Mouse (Mus musculus) forebrain, embryonic 14.5 days (tissue): ENCODE data around the gene Fat3. TPM values are rescaled to one million over a fixed set of nuclear protein-coding genes. Genes with fewer than 3 reads are reported as not detected.
A peak's percentile ranks its signal among the peaks of the same experiment; 100 is the strongest.

ENCODE experiments used
- ATAC-seq: fragments of 200-750 bp; cut with Nextera tagmentation; 2 replicates; pipeline ENCODE4 v1.8.0; 2017; ENCODE audit warnings: mild to moderate bottlenecking, moderate library complexity
- DNase-seq: peaks from one replicate; pipeline ENCODE4 v3.0.0-alpha.2; 2015; ENCODE audit warnings: low spot score
- H3K27ac ChIP-seq: fragments of 300-500 bp; sonication (generic); 2 replicates; pipeline ENCODE4 v1.5.1; 2014; ENCODE audit warnings: low read depth, mild to moderate bottlenecking, control low read depth, low read length, moderate library complexity
- H3K27me3 ChIP-seq: fragments of 300-500 bp; sonication (generic); replicated peaks from 2 replicates; pipeline ENCODE4 v1.6.1; 2014; ENCODE audit warnings: low read length, control low read depth, mixed read lengths; ENCODE audit not compliant: control insufficient read depth, insufficient read depth
- H3K36me3 ChIP-seq: fragments of 300-500 bp; sonication (generic); 2 replicates; pipeline ENCODE4 v1.6.1; 2014; ENCODE audit warnings: low read length, control low read depth; ENCODE audit not compliant: control insufficient read depth, insufficient read depth
- H3K4me1 ChIP-seq: fragments of 300-500 bp; sonication (generic); 2 replicates; pipeline ENCODE4 v1.6.1; 2014; ENCODE audit warnings: antibody characterized with exemption, low read length, control low read depth; ENCODE audit not compliant: control insufficient read depth, insufficient read depth
- H3K4me2 ChIP-seq: fragments of 300-500 bp; sonication (generic); 2 replicates; pipeline ENCODE4 v1.6.1; 2014; ENCODE audit warnings: mild to moderate bottlenecking, control low read depth, low read length
- H3K4me3 ChIP-seq: fragments of 300-500 bp; sonication (generic); 2 replicates; pipeline ENCODE4 v1.5.1; 2014; ENCODE audit warnings: low read depth, low read length, control low read depth
- H3K9ac ChIP-seq: fragments of 300-500 bp; sonication (generic); 2 replicates; pipeline ENCODE4 v1.6.1; 2014; ENCODE audit warnings: mild to moderate bottlenecking, low read length, control low read depth, moderate library complexity
- H3K9me3 ChIP-seq: fragments of 300-500 bp; sonication (generic); replicated peaks from 2 replicates; pipeline ENCODE4 v1.6.1; 2016; ENCODE audit warnings: low read length, control low read depth, mixed read lengths; ENCODE audit not compliant: control insufficient read depth
- WGBS: fragments of 180-500 bp; shearing (Covaris S2); extraction: QIAGEN DNeasy Blood & Tissue Kit; methylation state at CpG from one replicate; pipeline ENCODE4 v1.1.7; 2014; 5-methylcytosine and 5-hydroxymethylcytosine counted together
- polyA plus RNA-seq: library from polyadenylated mRNA; unstranded; fragments of >200 nt; fragmentation: Nextera tagmentation; extraction: Ambion mirVana; gene quantifications from 2 replicates; pipeline ENCODE4 v1.2.1, GENCODE M21; 2014

Fat3 gene
- polyA plus RNA-seq, 1 experiment from 2014 or later: 12.2 TPM

DNA sequence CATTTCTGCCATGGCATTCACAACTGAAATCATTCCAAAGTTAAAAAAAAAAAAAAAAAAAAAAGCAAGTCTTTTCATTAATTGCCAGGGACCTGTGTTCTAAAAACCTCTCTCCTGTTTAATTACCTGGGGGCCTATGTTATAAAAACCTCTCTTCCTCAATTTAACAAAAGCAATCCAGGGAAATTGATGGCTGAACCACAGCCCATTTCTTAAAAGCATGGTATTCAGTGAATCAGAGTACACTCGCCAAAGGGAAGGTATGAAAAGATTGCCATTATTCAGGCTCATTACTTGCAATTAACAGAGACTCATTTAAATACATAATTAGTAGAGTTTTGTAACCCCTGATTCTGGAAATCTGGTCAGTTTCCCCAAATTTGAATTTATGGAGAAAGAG is 314.6 kb downstream of the Fat3 start:
- Histone ChIP-seq H3K4me2 (no peak overlapping the region), H3K9ac (no peak overlapping the region), H3K27me3 (no peaks in the 10 kb centered on the region), H3K9me3 (no peaks in the 10 kb centered on the region), H3K4me1 (peaks cover 13% of the 10 kb centered on the region), H3K4me3 (no peak overlapping the region), H3K27ac (no peak overlapping the region), H3K36me3 (no peaks in the 10 kb centered on the region)
- 5% methylated on average over 1 of the region's 1 CpGs for WGBS
- peak; percentile 71 for DNase-seq
- ATAC-seq: peak; percentile 42; the same call in 1 of the 2 replicates

DNA sequence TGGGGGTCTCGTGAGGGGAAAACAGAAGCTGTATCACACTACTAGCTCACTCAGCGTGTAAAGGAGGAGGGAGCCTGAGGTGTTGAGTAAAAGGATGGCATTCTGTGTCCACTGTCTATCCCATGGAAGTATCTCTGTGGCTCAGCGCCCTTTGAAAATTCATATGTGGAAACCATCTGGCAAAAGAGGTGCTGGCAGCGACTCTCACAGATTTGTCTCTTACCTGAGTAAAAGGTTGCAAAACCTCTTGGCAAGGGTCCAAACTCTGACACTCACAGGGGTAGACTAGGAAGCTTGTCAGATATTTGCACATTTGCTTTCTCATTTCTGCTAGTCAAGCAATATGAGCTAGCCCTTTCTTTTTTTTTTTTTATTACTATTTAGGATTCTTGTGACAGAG is 331.8 kb downstream of the Fat3 start:
- DNase-seq: peak; percentile 18
- Histone ChIP-seq H3K9ac (no peak overlapping the region), H3K4me3 (no peak overlapping the region), H3K27ac (no peak overlapping the region), H3K9me3 (no peaks in the 10 kb centered on the region), H3K36me3 (no peaks in the 10 kb centered on the region), H3K4me2 (no peak overlapping the region), H3K27me3 (no peaks in the 10 kb centered on the region), H3K4me1 (no peaks in the 10 kb centered on the region)
- no peak for ATAC-seq
- WGBS: 87% methylated on average over 4 of the region's 4 CpGs

DNA sequence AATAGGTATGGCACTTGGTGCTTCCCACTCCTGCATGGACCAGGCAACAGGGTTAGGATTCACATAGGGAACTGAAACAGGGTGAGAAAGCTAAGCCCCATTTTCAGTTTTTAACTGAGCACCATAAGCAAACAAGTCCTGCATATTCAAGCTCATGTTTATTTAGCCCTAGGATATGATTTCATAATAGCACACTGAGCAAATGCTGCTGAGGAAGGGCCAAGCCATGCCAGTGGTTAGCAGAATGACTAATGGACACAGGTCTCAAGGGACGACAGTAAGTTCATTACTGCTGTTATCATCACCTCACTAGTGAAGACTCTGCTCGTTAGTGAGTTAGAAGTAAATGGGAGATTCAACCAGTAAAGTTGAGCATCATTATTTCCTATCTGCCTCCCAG is 333.0 kb downstream of the Fat3 start:
- DNase-seq: no peak
- Histone ChIP-seq H3K9me3 (no peaks in the 10 kb centered on the region), H3K27ac (no peak overlapping the region), H3K4me2 (no peak overlapping the region), H3K9ac (no peak overlapping the region), H3K27me3 (no peaks in the 10 kb centered on the region), H3K4me3 (no peak overlapping the region), H3K36me3 (no peaks in the 10 kb centered on the region), H3K4me1 (no peaks in the 10 kb centered on the region)
- no peak for ATAC-seq
- WGBS: 46% methylated on average over 2 of the region's 2 CpGs

DNA sequence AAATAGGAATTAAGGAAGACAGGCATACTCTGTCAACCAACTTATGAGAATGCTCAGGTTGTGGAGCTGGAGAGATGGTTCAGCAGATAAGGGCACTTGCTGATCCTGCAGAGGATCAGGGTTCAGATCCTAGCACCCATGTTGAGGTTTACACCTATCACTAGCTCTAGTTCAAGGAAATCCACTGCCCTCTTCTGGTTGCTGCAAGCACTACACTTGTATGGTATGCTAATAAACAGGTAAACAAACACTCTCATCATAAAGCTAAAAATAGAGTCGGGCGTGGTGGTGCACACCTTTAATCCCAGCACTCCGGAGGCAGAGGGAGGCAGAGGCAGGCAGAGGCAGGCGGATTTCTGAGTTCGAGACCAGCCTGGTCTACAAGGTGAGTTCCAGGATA is 341.7 kb downstream of the Fat3 start:
- no peak overlapping the region for H3K9ac ChIP-seq
- H3K4me1 ChIP-seq: no peaks in the 10 kb centered on the region
- H3K27me3 ChIP-seq: no peaks in the 10 kb centered on the region
- ATAC-seq (no peak), DNase-seq (no peak)
- no peak overlapping the region for H3K27ac ChIP-seq
- no peaks in the 10 kb centered on the region for H3K36me3 ChIP-seq
- H3K4me3 ChIP-seq: no peak overlapping the region
- no peaks in the 10 kb centered on the region; the same call in 1 of the 2 replicates for H3K9me3 ChIP-seq
- H3K4me2 ChIP-seq: no peak overlapping the region
- WGBS: 94% methylated on average over 5 of the region's 5 CpGs

DNA sequence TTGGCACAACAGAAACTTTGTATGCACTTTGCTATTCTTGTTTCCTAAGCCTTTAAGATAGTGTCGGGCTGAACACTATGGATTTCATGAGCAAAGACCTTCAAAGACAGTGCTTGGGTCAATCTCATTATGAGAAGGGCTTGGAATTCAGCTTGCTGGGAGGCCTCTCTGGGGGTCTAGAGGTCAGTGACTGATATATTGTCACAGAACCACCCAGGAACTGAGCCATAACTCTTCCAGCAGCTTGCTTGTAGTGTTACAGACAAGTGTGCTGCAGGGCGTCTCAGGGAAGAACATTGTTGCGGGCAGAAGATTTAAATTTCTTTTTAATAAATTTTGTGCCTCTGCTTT is 347.5 kb downstream of the Fat3 start:
- Histone ChIP-seq H3K9me3 (no peaks in the 10 kb centered on the region), H3K27ac (no peak overlapping the region), H3K4me2 (no peak overlapping the region), H3K36me3 (no peaks in the 10 kb centered on the region), H3K4me1 (no peaks in the 10 kb centered on the region), H3K4me3 (no peak overlapping the region), H3K9ac (no peak overlapping the region), H3K27me3 (no peaks in the 10 kb centered on the region)
- WGBS: 61% methylated on average over 3 of the region's 3 CpGs
- ATAC-seq: no peak; the same call in 1 of the 2 replicates
- no peak for DNase-seq

DNA sequence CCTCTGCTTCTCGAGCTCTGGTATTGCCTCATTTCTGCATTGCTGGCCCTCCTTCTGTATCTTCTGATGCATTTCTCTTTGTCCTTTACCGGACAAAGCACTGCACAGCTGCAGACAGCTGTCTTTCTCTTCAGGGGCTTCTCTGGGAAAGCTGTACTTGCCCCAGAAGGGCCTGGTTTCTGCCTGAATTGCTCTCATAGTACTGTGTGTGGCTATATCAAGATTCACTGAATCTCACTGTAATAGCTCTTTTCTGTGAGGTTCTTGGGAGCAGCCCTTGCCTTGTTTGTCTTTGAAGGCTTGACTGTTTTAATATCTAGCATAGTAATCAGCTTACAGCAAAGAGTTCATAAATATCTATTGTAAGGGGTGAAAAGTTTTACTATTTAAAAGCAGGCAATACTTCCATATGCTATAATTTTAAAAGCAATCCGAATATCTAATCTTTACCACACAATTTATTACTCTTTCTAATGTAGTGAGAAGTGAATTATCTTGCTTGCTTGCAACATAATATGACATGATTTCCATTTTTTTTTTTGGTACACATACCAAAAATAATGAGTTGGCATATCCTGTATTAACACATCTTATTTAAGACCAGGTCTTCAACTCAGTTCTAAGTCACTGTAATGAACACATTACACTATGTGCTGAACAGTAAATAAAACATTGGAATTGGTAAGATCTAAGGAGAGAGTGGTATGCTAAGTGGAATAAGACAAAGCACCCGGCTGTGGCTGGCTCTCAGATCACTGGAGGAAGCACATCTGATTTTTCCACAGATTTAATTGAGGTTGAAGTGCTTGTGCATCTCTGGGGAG is 348.1 kb downstream of the Fat3 start:
- no peak for DNase-seq
- Histone ChIP-seq H3K4me1 (no peaks in the 10 kb centered on the region), H3K27ac (no peak overlapping the region), H3K4me2 (no peak overlapping the region), H3K9me3 (no peaks in the 10 kb centered on the region), H3K4me3 (no peak overlapping the region), H3K27me3 (no peaks in the 10 kb centered on the region), H3K36me3 (no peaks in the 10 kb centered on the region), H3K9ac (no peak overlapping the region)
- WGBS: 69% methylated on average over 4 of the region's 4 CpGs
- ATAC-seq: no peak

DNA sequence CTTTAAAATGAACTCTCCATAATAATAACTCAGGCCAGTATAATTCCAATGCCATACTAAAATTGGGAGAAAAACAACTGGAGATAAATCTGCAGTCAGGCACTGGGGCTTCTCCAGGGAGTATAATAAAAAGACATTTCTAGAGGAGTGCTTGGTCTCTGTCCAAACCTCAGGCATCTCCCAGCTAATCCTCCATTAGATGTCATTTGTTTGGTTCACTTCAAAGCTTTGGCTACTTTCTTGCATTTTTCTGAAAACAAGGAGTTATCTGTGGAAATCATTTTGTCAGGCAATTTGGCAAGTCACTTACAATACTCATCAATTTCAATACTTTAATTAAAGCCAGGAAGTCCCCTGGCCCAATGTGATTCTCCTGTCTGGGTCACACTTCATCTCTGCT is 351.0 kb downstream of the Fat3 start:
- no peaks in the 10 kb centered on the region for H3K36me3 ChIP-seq
- no peak overlapping the region for H3K27ac ChIP-seq
- H3K4me2 ChIP-seq: no peak overlapping the region
- no peak for DNase-seq
- no peak overlapping the region for H3K4me3 ChIP-seq
- H3K9ac ChIP-seq: no peak overlapping the region
- no peaks in the 10 kb centered on the region for H3K27me3 ChIP-seq
- no peak for ATAC-seq
- no peaks in the 10 kb centered on the region for H3K9me3 ChIP-seq
- no peaks in the 10 kb centered on the region; the same call in 1 of the 2 replicates for H3K4me1 ChIP-seq

DNA sequence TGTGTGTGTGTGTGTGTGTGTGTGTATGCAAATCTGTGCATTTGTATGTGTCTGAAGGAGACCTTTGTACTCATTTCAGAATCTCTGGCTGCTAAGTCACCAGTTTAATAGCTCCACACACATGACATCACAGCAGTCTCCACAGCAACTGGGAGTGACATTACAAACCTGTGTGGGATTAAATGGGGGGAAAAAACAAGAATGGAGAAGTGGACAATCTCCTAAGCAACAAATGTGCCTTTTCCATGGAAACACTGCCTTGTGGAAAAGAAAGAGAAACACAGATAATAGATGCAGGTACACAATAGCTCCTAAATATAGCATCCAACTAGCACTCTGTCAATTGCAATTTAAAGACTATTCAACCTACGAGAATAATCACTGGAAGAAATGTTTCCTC is 353.4 kb downstream of the Fat3 start:
- Histone ChIP-seq H3K4me3 (no peak overlapping the region), H3K4me1 (peaks cover 3% of the 10 kb centered on the region), H3K4me2 (no peak overlapping the region), H3K9me3 (no peaks in the 10 kb centered on the region), H3K27me3 (no peaks in the 10 kb centered on the region), H3K9ac (no peak overlapping the region), H3K36me3 (no peaks in the 10 kb centered on the region), H3K27ac (no peak overlapping the region)
- DNase-seq: peak; percentile 70
- WGBS: 15% methylated on average over 1 of the region's 1 CpGs
- peak; percentile 80 for ATAC-seq

DNA sequence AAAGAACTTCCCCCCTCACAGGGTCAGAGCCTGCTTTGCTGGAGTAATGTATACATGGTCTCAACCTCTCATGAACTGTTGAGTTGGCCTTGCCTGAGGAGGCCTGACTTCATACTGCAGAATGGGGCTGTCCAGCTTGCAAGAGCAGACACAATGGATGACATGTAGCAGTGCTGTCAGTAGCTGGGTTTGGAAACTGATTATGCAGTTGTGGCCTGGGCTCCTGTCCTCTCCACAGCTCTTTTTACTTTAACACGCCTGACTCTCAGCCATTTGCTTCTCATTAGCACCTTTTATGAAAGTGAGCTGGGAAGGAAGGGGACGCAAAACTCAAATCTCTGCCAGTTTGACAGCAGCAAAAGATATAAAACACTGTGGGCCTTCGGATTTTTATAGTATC is 356.4 kb downstream of the Fat3 start:
- H3K4me2 ChIP-seq: no peak overlapping the region
- peaks cover 3% of the 10 kb centered on the region for H3K4me1 ChIP-seq
- DNase-seq (peak; percentile 25), ATAC-seq (no peak)
- H3K27me3 ChIP-seq: no peaks in the 10 kb centered on the region
- 0 out of 2 replicates have a peak overlapping the region, but pooled peaks have one; percentile 29 for H3K27ac ChIP-seq
- WGBS: 47% methylated on average over 3 of the region's 3 CpGs
- H3K9ac ChIP-seq: no peak overlapping the region
- H3K9me3 ChIP-seq: no peaks in the 10 kb centered on the region
- no peak overlapping the region for H3K4me3 ChIP-seq
- no peaks in the 10 kb centered on the region for H3K36me3 ChIP-seq
